Mouse (Mus musculus): ENCODE measurements around the gene Clec3b. TPM values are rescaled to one million over a fixed set of nuclear protein-coding genes. Genes with fewer than 3 reads are reported as not detected.

Clec3b gene
- polyA plus RNA-seq, 1 experiment: 0.11 TPM

DNA sequence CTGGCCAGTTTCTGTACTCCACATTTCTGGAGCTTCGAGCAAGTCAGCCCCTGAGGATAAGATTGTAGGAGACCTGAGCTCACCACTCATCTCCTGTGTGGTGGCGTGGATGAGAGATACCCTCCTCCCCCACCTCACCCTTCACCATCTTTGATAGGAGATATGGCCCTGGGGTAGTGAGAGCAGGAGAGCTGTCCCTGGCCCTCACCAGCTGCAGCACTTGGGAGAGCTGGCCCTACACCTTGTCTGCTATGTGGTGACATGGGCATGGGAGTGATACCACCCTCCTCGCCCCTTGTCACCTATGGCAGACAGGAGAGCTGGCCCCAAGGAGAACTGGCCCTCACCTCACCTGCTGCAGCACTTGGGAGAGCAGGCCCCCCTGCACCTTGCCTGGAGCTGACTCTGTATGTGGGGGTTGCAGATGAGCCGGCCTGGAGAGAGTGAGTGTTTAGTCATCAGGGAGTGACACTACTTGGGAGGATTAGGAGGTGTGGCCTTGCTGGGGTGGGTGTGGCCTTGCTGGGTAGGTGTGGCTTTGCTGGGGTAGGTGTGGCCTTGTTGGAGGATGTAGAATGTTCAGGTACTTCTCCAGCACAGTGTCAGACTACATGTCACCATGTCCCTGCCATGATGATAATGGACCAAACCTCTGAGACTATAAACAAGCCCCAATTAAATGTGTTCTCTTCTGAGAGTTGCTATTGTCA lies 12.4 kb downstream of the Clec3b start:
- no peak for TF ChIP-seq MYOG (IDR thresholded peaks at IDR 0.05; ENCODE audit: control insufficient read depth, extremely low read depth, insufficient read length)
- no peak for TF ChIP-seq MYOD1 (IDR thresholded peaks at IDR 0.05; ENCODE audit: control insufficient read depth, insufficient read length, low read depth)
- TF ChIP-seq CTCF (IDR thresholded peaks at IDR 0.05; ENCODE audit: control insufficient read depth, insufficient read depth, insufficient read length): no peak
- no peak for TF ChIP-seq MAX (IDR thresholded peaks at IDR 0.05)
- no peak for TF ChIP-seq USF1 (IDR thresholded peaks at IDR 0.05; ENCODE audit: low read depth)
- no peak for TF ChIP-seq FOSL1 (IDR thresholded peaks at IDR 0.05; ENCODE audit: insufficient read depth, low read length, poor library complexity, severe bottlenecking)
- TF ChIP-seq CEBPB (IDR thresholded peaks at IDR 0.05; ENCODE audit: low read depth): no peak
- Histone ChIP-seq H3K79me2 (ENCODE audit: control insufficient read depth, insufficient read depth) (no peaks in the 10 kb centered on the region), H3K27me3 (ENCODE audit: control insufficient read depth, insufficient read depth, insufficient read length) (no peaks in the 10 kb centered on the region), H3K4me3 (ENCODE audit: insufficient read depth, poor library complexity, severe bottlenecking) (no peak overlapping the region), H3ac (ENCODE audit: control insufficient read depth, insufficient read length, low read depth) (no peak overlapping the region), H3K79me3 (ENCODE audit: low read depth) (no peaks in the 10 kb centered on the region), H3K36me3 (ENCODE audit: control insufficient read depth, insufficient read depth) (no peaks in the 10 kb centered on the region)

DNA sequence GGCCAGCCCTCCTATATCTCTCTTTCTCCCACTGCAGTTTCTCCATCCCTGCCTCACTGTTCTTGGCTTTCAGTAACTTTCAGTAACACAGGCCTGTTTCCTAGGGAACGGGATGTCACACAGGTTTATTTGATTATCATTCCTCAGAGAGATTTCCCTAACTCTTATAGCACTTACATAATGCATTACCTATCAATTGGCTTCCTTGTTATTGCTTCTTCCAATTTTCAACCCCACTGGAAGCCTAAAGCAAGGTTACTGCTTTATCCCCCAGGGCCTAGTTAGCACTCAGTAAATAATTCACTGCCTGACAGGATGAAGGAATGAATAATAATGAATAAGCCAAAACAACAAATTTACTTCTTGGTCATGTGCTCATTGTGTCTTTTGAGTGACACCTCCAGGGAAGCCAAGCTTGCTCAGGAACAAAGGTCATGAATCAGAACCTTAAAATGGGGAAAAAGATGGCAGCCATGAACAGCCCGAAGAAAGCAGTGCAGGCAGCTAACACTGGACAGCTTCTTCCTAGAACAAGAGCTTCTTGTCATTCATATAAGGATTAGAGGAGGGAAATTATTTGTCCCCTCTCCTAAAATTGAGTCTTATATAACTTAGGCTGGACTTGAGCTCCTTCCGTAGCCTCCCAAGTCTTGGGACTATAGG lies 15.2 kb downstream of the Clec3b start:
- no peaks in the 10 kb centered on the region for H3K36me3 ChIP-seq (ENCODE audit: control insufficient read depth, insufficient read depth)
- no peak overlapping the region for H3K4me3 ChIP-seq (ENCODE audit: insufficient read depth, poor library complexity, severe bottlenecking)
- no peaks in the 10 kb centered on the region for H3K79me3 ChIP-seq (ENCODE audit: low read depth)
- TF ChIP-seq MAX (IDR thresholded peaks at IDR 0.05) (no peak), MYOD1 (IDR thresholded peaks at IDR 0.05; ENCODE audit: control insufficient read depth, insufficient read length, low read depth) (no peak), CEBPB (IDR thresholded peaks at IDR 0.05; ENCODE audit: low read depth) (no peak), USF1 (IDR thresholded peaks at IDR 0.05; ENCODE audit: low read depth) (no peak), MYOG (IDR thresholded peaks at IDR 0.05; ENCODE audit: control insufficient read depth, extremely low read depth, insufficient read length) (no peak), FOSL1 (IDR thresholded peaks at IDR 0.05; ENCODE audit: insufficient read depth, low read length, poor library complexity, severe bottlenecking) (no peak), CTCF (IDR thresholded peaks at IDR 0.05; ENCODE audit: control insufficient read depth, insufficient read depth, insufficient read length) (no peak)
- no peak overlapping the region for H3ac ChIP-seq (ENCODE audit: control insufficient read depth, insufficient read length, low read depth)
- H3K27me3 ChIP-seq (ENCODE audit: control insufficient read depth, insufficient read depth, insufficient read length): no peaks in the 10 kb centered on the region
- no peaks in the 10 kb centered on the region for H3K79me2 ChIP-seq (ENCODE audit: control insufficient read depth, insufficient read depth)

DNA sequence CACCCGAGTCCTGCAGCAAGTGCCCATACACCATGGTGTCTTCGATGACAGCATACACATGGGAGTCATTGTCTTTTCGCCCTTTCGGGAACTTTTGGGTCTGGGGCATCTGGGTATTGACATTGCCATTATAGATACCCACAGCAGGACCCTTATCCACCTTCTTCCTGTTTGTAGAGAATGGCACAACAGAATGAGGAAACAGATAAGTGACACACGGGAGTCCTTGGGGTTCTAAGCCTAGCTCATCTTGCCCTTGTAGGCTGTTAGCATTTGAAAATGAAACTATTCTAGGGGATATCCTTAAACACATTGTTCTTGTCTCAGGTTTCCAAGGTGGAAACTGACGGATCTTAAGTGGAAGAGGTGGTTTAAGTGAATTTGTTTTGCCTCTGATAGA lies 23.0 kb downstream of the Clec3b start:
- TF ChIP-seq MAX (IDR thresholded peaks at IDR 0.05) (no peak), CTCF (IDR thresholded peaks at IDR 0.05; ENCODE audit: control insufficient read depth, insufficient read depth, insufficient read length) (no peak), FOSL1 (IDR thresholded peaks at IDR 0.05; ENCODE audit: insufficient read depth, low read length, poor library complexity, severe bottlenecking) (no peak), MYOD1 (IDR thresholded peaks at IDR 0.05; ENCODE audit: control insufficient read depth, insufficient read length, low read depth) (no peak), USF1 (IDR thresholded peaks at IDR 0.05; ENCODE audit: low read depth) (no peak), MYOG (IDR thresholded peaks at IDR 0.05; ENCODE audit: control insufficient read depth, extremely low read depth, insufficient read length) (no peak), CEBPB (IDR thresholded peaks at IDR 0.05; ENCODE audit: low read depth) (no peak)
- Histone ChIP-seq H3K79me2 (ENCODE audit: control insufficient read depth, insufficient read depth) (no peaks in the 10 kb centered on the region), H3K4me3 (ENCODE audit: insufficient read depth, poor library complexity, severe bottlenecking) (no peak overlapping the region), H3K79me3 (ENCODE audit: low read depth) (no peaks in the 10 kb centered on the region), H3K36me3 (ENCODE audit: control insufficient read depth, insufficient read depth) (no peaks in the 10 kb centered on the region), H3K27me3 (ENCODE audit: control insufficient read depth, insufficient read depth, insufficient read length) (no peaks in the 10 kb centered on the region), H3ac (ENCODE audit: control insufficient read depth, insufficient read length, low read depth) (no peak overlapping the region)

DNA sequence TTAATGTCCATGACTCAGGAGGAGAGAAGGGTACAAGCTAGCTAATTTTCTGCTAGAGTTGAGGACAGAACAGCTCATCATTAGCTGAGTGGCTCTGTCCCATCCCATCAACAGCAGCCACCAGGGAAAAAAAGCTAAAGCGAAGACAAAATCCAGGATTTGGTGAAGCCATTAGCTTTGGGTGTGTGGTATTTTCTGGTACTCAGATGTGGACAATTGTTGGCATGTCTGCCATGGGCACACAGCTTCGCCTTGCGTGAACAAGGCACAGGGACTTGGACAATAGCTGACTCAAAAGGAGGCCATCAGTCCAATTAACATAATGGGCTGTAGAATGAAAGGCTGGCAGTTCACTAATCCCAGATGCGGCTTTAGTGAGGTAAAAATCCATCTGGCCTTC lies 23.6 kb downstream of the Clec3b start:
- H3K4me3 ChIP-seq (ENCODE audit: insufficient read depth, poor library complexity, severe bottlenecking): no peak overlapping the region
- no peaks in the 10 kb centered on the region for H3K36me3 ChIP-seq (ENCODE audit: control insufficient read depth, insufficient read depth)
- H3ac ChIP-seq (ENCODE audit: control insufficient read depth, insufficient read length, low read depth): no peak overlapping the region
- H3K79me2 ChIP-seq (ENCODE audit: control insufficient read depth, insufficient read depth): no peaks in the 10 kb centered on the region
- H3K27me3 ChIP-seq (ENCODE audit: control insufficient read depth, insufficient read depth, insufficient read length): no peaks in the 10 kb centered on the region
- no peak for TF ChIP-seq MYOG (IDR thresholded peaks at IDR 0.05; ENCODE audit: control insufficient read depth, extremely low read depth, insufficient read length)
- no peak for TF ChIP-seq MYOD1 (IDR thresholded peaks at IDR 0.05; ENCODE audit: control insufficient read depth, insufficient read length, low read depth)
- no peak for TF ChIP-seq CEBPB (IDR thresholded peaks at IDR 0.05; ENCODE audit: low read depth)
- TF ChIP-seq FOSL1 (IDR thresholded peaks at IDR 0.05; ENCODE audit: insufficient read depth, low read length, poor library complexity, severe bottlenecking): no peak
- TF ChIP-seq USF1 (IDR thresholded peaks at IDR 0.05; ENCODE audit: low read depth): no peak
- TF ChIP-seq CTCF (IDR thresholded peaks at IDR 0.05; ENCODE audit: control insufficient read depth, insufficient read depth, insufficient read length): no peak
- TF ChIP-seq MAX (IDR thresholded peaks at IDR 0.05): no peak
- H3K79me3 ChIP-seq (ENCODE audit: low read depth): no peaks in the 10 kb centered on the region

DNA sequence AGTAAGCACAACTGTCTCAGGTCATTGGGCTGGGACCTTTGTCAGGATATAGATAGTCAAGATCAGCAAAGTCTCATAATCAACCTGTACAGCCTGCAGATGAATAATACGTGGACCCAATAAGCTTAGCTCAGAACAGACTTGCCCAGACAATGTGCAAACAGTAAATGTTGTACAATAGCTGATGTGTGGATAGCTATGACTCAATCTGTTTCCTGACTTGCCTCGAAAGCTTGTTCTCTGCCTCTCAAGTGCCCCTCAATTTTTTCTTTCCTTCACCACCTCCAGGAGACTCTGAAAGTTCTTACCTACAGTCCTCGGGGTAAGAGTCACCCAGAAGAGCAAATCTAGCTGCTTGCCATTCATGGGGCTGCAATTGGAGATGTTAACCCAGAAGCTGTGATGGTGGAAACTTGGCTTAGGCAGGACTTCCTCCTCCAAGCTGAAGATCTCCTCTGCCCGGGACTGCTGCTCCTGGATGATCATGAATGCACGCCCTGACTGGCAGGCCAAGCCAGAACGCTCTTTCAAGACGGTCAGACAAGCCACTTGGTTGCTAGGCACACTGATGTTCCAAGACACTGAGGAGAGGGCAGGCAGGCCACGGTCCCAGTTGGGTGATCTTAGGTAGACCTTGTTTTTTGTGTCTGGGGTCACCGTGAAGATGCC lies 26.8 kb downstream of the Clec3b start:
- no peak overlapping the region for H3ac ChIP-seq (ENCODE audit: control insufficient read depth, insufficient read length, low read depth)
- no peaks in the 10 kb centered on the region for H3K79me3 ChIP-seq (ENCODE audit: low read depth)
- no peaks in the 10 kb centered on the region for H3K27me3 ChIP-seq (ENCODE audit: control insufficient read depth, insufficient read depth, insufficient read length)
- TF ChIP-seq MAX (IDR thresholded peaks at IDR 0.05) (no peak), MYOD1 (IDR thresholded peaks at IDR 0.05; ENCODE audit: control insufficient read depth, insufficient read length, low read depth) (no peak)
- H3K36me3 ChIP-seq (ENCODE audit: control insufficient read depth, insufficient read depth): no peaks in the 10 kb centered on the region
- H3K4me3 ChIP-seq (ENCODE audit: insufficient read depth, poor library complexity, severe bottlenecking): no peak overlapping the region
- no peaks in the 10 kb centered on the region for H3K79me2 ChIP-seq (ENCODE audit: control insufficient read depth, insufficient read depth)

Data from C2C12 (cell line).